Mouse (Mus musculus) central nervous system, embryonic 14 days (tissue): Measurements from ENCODE around the gene Tmem200c. TPM values are rescaled to one million over a fixed set of nuclear protein-coding genes. Genes with fewer than 3 reads are reported as not detected.

Experiments used
- polyA plus RNA-seq: library from polyadenylated mRNA; depleted of rRNA; stranded (reverse); fragments of >200 nt; gene quantifications from 2 replicates; pipeline ENCODE4 v1.2.3, GENCODE M21; 2012; rRNA removed

Gene Tmem200c
- 2.6 and 3.3 TPM in 2 replicates for polyA plus RNA-seq

DNA sequence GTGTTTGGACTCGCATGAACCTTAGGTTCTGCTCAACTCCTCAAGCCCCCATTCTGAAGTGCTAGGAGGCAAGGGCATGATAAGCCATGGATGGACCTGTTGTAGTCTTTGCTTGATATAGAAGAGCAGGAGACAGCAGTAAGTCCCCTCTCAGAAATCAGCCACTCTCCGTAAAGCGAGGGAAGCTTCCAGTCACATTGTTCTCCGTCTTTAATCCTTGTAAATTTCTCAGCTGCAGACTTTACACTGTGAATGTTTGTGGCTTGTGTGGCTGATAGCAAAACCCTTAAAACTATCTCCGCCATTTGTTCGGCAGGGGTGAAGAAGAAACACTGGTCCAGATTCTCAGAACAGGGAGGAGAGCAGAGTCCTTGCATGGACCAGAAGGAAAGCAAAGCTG, at the start of gene Tmem200c:
Gene Tmem200c, plus strand, starts transcription at position 301 of the 400 bp plus-strand sequence.

Other genes starting within 250 kb of the Tmem200c start
- gene Epb41l3, start 249.1 kb downstream of the Tmem200c start, polyA plus RNA-seq = 39.6 and 62.1 TPM in 2 replicates